Mouse (Mus musculus): ENCODE data around the gene Slc12a4. TPM values are rescaled to one million over a fixed set of nuclear protein-coding genes. Genes with fewer than 3 reads are reported as not detected.

The Slc12a4 gene
- polyA plus RNA-seq, 1 experiment from 2014 or later, result 6.8 TPM

DNA sequence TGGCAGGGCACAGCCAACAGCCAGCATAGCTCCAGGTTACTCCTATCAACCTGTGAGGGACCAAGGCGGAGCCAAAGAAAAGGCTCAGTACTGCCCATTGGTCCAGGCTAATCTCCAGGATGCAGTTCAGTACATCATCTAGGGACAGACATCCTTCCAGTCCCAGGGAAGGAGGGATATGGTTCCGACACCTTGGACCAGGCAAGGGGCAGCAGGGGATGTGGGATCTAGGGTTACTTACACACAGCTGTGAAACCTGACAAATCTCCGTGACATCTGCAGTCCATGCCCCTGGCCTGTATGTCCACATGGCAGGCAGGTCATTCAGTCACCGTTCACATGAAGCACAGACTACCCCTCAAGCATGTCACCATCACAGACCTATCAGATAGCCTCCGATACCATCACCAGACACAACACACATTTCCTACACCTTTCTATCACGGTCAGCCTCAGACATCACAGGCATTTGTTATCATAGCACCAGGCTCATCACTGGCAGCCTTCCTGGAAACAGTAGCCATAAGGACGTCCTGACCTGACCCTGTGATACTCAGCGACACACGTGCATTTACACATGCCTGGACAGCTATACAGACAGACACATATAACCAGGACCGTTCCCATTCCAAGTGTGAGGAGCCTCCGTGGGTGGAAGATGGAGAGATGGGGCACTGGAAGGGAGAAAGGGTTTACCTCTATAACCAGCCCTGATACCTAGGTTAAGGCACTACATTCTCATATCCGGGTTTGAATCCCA lies 1.2 kb downstream of the Slc12a4 start:
- peak overlapping the region; percentile 58; the same call in 1 of the 2 replicates for H3K9ac ChIP-seq (ENCODE audit: low read depth, low read length)
- no peak for ATAC-seq

GRCm38 (mm10) chr8:105961536-105961935 lies 4.4 kb downstream of the Slc12a4 start:
- H3K4me2 ChIP-seq (replicated peaks; ENCODE audit: low read depth), result no peak overlapping the region
- no peak overlapping the region for H3K4me3 ChIP-seq (ENCODE audit: low read depth, low read length)
- peaks cover 8% of the 10 kb centered on the region; the same call in 1 of the 2 replicates for H3K27me3 ChIP-seq (replicated peaks; ENCODE audit: control insufficient read depth, insufficient read depth, low read length)
- no peak overlapping the region for H3K9ac ChIP-seq (ENCODE audit: low read depth, low read length)
- H3K9me3 ChIP-seq (ENCODE audit: control insufficient read depth), result no peaks in the 10 kb centered on the region
- no peak overlapping the region for H3K27ac ChIP-seq (ENCODE audit: low read depth, low read length)
- no peak for ATAC-seq
- no peaks in the 10 kb centered on the region; the same call in 1 of the 2 replicates for H3K36me3 ChIP-seq (ENCODE audit: control insufficient read depth, insufficient read depth)
- 88% methylated on average over 10 of the region's 10 CpGs for WGBS
- H3K4me1 ChIP-seq (replicated peaks; ENCODE audit: control insufficient read depth, insufficient read depth, low read length), result no peaks in the 10 kb centered on the region
- no peak for TF ChIP-seq CTCF (IDR thresholded peaks at IDR 0.05; ENCODE audit: low read depth)

More for the DNA sequence above, 1.2 kb downstream of the Slc12a4 start:
- no peak for TF ChIP-seq CTCF (IDR thresholded peaks at IDR 0.05; ENCODE audit: low read depth)
- no peaks in the 10 kb centered on the region for H3K4me1 ChIP-seq (replicated peaks; ENCODE audit: control insufficient read depth, insufficient read depth, low read length)
- 64% methylated on average over 12 of the region's 12 CpGs for WGBS
- H3K36me3 ChIP-seq (ENCODE audit: control insufficient read depth, insufficient read depth), result no peaks in the 10 kb centered on the region
- peaks cover 8% of the 10 kb centered on the region; the same call in 1 of the 2 replicates for H3K27me3 ChIP-seq (replicated peaks; ENCODE audit: control insufficient read depth, insufficient read depth, low read length)
- peak overlapping the region; percentile 80 for H3K4me2 ChIP-seq (replicated peaks; ENCODE audit: low read depth)
- H3K4me3 ChIP-seq (ENCODE audit: low read depth, low read length), result peak overlapping the region; percentile 62
- H3K27ac ChIP-seq (ENCODE audit: low read depth, low read length), result no peak overlapping the region
- H3K9me3 ChIP-seq (ENCODE audit: control insufficient read depth), result no peaks in the 10 kb centered on the region

DNA sequence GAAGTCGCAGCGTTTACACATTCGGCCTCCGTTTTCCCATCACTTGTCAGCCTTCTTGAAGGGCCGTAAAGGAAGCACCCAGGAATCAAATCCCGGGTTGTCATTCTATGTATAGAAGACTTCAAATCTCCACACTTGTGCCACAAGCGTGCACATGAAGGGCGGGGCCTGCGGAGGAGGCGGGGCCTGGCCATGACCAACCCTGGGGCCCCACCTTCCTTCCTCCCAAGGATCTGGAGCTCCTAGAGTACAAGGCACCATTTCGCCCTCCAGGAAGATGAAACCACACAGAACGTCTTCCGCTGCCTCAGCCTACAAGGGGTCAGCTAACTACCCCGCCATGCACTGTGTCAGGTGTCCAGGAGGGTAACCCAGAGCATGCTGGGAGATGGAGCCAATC lies 4.8 kb downstream of the Slc12a4 start:
- 81% methylated on average over 14 of the region's 14 CpGs for WGBS
- H3K9ac ChIP-seq (ENCODE audit: low read depth, low read length), result no peak overlapping the region

DNA sequence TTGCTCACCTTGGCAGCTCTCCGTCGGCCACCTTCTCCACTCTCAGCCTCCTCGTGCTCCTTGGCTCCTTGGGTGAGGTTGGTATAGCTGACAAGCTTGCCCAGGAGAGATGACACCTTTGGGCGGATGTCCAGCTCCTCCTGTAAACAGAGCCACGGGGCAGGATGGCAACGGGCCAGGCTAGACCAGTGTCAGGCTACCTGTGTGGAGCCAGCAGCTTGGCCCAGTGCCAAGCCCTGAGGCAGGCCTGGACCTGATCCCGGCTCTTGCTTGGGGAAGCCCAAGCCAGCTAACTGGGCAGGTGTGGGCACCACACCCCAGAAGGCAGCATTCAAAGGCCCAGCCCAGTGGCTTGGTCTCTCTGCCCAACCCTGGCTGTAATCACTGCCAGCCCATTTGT lies 6.5 kb downstream of the Slc12a4 start:
- Histone ChIP-seq H3K4me1 (replicated peaks; ENCODE audit: control insufficient read depth, insufficient read depth, low read length) (no peaks in the 10 kb centered on the region), H3K4me2 (replicated peaks; ENCODE audit: low read depth) (no peak overlapping the region), H3K4me3 (ENCODE audit: low read depth, low read length) (no peak overlapping the region), H3K27ac (ENCODE audit: low read depth, low read length) (no peak overlapping the region), H3K27me3 (replicated peaks; ENCODE audit: control insufficient read depth, insufficient read depth, low read length) (no peaks in the 10 kb centered on the region), H3K9me3 (ENCODE audit: control insufficient read depth) (no peaks in the 10 kb centered on the region), H3K36me3 (ENCODE audit: control insufficient read depth, insufficient read depth) (no peaks in the 10 kb centered on the region; the same call in none of the 2 replicates), H3K9ac (ENCODE audit: low read depth, low read length) (no peak overlapping the region)
- TF ChIP-seq CTCF (IDR thresholded peaks at IDR 0.05; ENCODE audit: low read depth), result no peak
- 64% methylated on average over 7 of the region's 7 CpGs for WGBS
- ATAC-seq, result peak; percentile 70; the same call in 1 of the 2 replicates

More for the DNA sequence above, 4.8 kb downstream of the Slc12a4 start:
- no peak for TF ChIP-seq CTCF (IDR thresholded peaks at IDR 0.05; ENCODE audit: low read depth)
- Histone ChIP-seq H3K27ac (ENCODE audit: low read depth, low read length) (no peak overlapping the region), H3K4me1 (replicated peaks; ENCODE audit: control insufficient read depth, insufficient read depth, low read length) (no peaks in the 10 kb centered on the region), H3K4me2 (replicated peaks; ENCODE audit: low read depth) (no peak overlapping the region), H3K4me3 (ENCODE audit: low read depth, low read length) (no peak overlapping the region), H3K27me3 (replicated peaks; ENCODE audit: control insufficient read depth, insufficient read depth, low read length) (peaks cover 8% of the 10 kb centered on the region; the same call in 1 of the 2 replicates), H3K9me3 (ENCODE audit: control insufficient read depth) (no peaks in the 10 kb centered on the region), H3K36me3 (ENCODE audit: control insufficient read depth, insufficient read depth) (no peaks in the 10 kb centered on the region; the same call in 1 of the 2 replicates)
- ATAC-seq, result no peak

GRCm38 (mm10) chr8:105957813-105958212 lies 8.1 kb downstream of the Slc12a4 start:
- H3K36me3 ChIP-seq (ENCODE audit: control insufficient read depth, insufficient read depth), result peaks cover 8% of the 10 kb centered on the region
- H3K4me3 ChIP-seq (ENCODE audit: low read depth, low read length), result no peak overlapping the region
- peak; percentile 22 for TF ChIP-seq CTCF (IDR thresholded peaks at IDR 0.05; ENCODE audit: low read depth)
- H3K9ac ChIP-seq (ENCODE audit: low read depth, low read length), result no peak overlapping the region
- no peak for ATAC-seq
- no peak overlapping the region for H3K4me2 ChIP-seq (replicated peaks; ENCODE audit: low read depth)
- H3K27ac ChIP-seq (ENCODE audit: low read depth, low read length), result no peak overlapping the region
- H3K9me3 ChIP-seq (ENCODE audit: control insufficient read depth), result no peaks in the 10 kb centered on the region
- no peaks in the 10 kb centered on the region for H3K27me3 ChIP-seq (replicated peaks; ENCODE audit: control insufficient read depth, insufficient read depth, low read length)
- H3K4me1 ChIP-seq (replicated peaks; ENCODE audit: control insufficient read depth, insufficient read depth, low read length), result no peaks in the 10 kb centered on the region
- WGBS, result 56% methylated on average over 2 of the region's 4 CpGs

DNA sequence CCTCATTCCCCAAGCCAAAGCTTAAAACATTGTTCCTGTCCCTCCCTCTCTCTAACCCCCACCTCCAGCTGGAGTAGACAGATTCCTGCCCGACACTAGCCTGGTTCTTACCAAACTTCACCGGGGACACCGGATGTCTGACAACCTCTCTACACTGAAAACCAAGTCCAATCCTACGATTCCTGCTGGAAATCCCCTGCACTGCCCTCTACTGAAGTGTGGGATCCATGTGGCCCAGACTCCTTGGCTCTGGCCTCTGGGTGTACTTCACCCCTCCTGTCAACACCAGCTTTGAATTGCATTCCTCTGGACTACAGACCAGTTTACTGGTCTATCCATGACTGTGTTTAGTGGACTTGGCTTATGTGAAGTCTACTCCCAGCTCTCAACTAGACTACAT lies 9.3 kb downstream of the Slc12a4 start:
- WGBS, result 87% methylated on average over 4 of the region's 4 CpGs
- no peak for ATAC-seq
- H3K9ac ChIP-seq (ENCODE audit: low read depth, low read length), result no peak overlapping the region

More for the DNA sequence above, 9.3 kb downstream of the Slc12a4 start:
- Histone ChIP-seq H3K27ac (ENCODE audit: low read depth, low read length) (no peak overlapping the region), H3K4me2 (replicated peaks; ENCODE audit: low read depth) (no peak overlapping the region), H3K9me3 (ENCODE audit: control insufficient read depth) (no peaks in the 10 kb centered on the region), H3K27me3 (replicated peaks; ENCODE audit: control insufficient read depth, insufficient read depth, low read length) (no peaks in the 10 kb centered on the region), H3K36me3 (ENCODE audit: control insufficient read depth, insufficient read depth) (peaks cover 12% of the 10 kb centered on the region), H3K4me3 (ENCODE audit: low read depth, low read length) (no peak overlapping the region), H3K4me1 (replicated peaks; ENCODE audit: control insufficient read depth, insufficient read depth, low read length) (no peaks in the 10 kb centered on the region)
- no peak for TF ChIP-seq CTCF (IDR thresholded peaks at IDR 0.05; ENCODE audit: low read depth)
